Mouse (Mus musculus): ENCODE results near the gene Usp6nl.

The Usp6nl gene

DNA sequence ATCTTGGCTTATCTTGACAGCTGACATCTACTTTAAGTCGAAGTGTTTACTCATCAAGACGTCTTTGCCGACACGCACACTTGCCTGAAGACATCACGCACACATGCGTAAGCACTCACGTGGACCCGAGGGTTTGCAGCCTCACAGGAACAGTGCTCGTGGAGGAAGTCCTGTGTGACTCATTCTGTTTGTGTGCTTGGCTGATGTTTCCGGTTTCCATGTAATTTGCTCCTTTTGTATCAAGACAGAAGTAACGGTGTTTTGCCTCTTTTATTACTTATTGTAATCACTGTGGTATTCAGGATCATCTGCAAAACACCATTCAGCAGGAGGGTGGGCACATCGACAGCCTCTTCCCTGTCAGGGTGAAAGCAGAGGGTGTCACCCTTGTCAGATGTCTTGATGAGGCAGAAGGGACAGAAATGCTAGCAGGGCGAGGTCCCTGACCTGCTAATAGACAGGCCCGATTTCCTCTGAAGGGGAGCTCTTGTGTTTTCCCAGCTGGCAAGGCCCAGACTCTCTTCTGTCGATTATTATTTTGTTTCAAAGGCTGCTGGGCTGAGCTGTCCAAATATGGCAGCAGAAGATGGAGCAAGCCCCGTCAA is 156.0 kb downstream of the Usp6nl start:
- DNase-seq: peak; percentile 27

GRCm38 (mm10) chr2:6478966-6479391 is 156.5 kb downstream of the Usp6nl start:
- no peak for DNase-seq

- DNase-seq: no peak
Measured at GRCm38 (mm10) chr2:6479620-6480019, 157.2 kb downstream of the Usp6nl start.

- no peak for DNase-seq
Measured at GRCm38 (mm10) chr2:6481966-6482365, 159.5 kb downstream of the Usp6nl start.

DNA sequence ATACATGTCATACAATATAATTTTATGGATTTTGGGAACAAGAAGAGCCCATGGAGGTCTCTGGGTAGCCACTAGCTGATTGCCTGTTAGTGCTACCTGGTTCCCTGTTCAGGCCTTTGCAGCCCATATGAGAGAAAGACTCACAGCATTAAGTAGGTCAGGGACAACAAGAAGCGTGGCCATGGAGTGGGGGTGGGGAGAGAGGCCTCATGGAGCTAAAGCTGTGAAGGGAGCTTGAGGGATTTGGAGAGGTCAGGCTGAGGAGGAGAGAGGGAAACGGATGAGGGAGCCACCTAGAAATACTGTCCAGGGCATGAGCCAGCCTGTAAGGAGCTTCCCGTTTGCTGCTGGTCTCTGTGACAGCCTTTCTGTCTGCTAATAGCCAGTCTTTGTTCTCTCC is 159.9 kb downstream of the Usp6nl start:
- no peak for DNase-seq

GRCm38 (mm10) chr2:6483081-6483992 is 160.9 kb downstream of the Usp6nl start:
- no peak for DNase-seq

GRCm38 (mm10) chr2:6484179-6484578 is 161.7 kb downstream of the Usp6nl start:
- no peak for DNase-seq

- DNase-seq: no peak
Measured at GRCm38 (mm10) chr2:6487566-6488488, 165.4 kb downstream of the Usp6nl start.

DNA sequence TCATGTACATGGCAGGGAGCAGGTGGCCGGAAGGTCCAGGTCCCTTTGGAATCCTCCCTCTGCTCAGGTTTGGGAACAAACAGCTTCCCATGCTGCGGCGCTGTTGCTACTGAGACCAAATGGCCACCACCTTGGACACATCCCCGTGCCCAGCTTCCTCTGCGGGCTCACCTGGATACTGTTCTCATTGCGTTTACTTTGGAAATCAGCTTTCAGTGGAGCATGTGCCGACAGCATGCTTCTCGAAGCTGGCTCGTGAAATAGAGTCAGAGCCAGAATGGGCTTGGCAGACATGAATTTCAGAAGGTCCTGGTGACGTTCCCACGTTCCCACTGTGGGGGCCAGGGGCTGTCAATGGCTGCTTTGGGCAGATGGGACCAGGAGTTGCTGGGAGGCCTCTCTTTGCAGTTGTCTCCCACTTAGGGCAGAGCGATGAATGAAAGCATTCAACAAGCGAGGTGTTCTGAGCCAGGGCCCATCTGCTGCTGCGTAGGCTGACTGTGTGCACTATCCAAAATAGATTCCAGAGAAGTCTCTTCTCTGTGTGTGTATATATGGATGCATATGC is 166.1 kb downstream of the Usp6nl start:
- DNase-seq: no peak

DNA sequence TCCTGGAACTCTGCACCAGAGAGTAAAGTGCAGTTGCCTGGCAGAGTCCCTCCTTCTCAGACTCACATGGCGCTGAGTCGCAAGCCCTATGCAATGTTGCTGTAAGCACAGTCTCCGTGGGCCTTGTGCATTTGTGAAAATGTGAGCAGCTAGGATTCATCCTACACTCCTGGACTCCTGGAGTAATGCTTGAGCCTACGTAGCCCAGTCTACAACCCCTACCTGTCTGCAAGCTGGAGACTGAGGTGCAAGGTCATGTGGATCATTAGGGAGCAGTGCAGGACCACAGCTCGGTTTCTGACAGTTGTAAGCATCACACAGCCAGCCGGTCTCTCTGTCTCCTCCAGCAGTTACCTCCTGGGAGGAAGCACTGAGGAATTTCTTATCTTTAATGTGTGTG is 167.6 kb downstream of the Usp6nl start:
- no peak for DNase-seq

- DNase-seq: no peak
Measured at GRCm38 (mm10) chr2:6490870-6491269, 168.4 kb downstream of the Usp6nl start.

DNA sequence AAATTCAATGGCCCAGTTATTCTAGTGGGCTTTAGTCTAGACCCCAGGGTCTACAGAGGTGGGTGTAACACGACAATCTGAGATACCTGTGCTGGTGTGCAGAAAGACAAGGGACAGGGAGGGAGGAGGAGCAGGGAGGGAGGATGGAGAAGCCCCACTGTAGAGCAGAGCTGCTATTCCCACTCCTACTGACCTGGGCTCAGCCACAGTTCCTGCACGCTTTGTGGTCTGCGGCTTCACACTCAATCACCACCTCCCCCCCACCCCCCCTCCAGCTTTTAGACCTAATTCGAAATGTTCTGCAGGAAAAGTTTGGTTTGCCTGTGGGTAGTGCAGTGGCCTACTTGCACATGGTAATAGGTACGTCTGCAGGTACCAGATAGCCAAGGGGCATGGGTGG is 171.4 kb downstream of the Usp6nl start:
- no peak for DNase-seq

Data from thymus, postnatal 4 days (tissue).